9 mouse cellular contexts compared by ENCODE assay signal in genomic region chr4:133037798-133038197, GRCm38 (mm10). TPM values are rescaled to one million over a fixed set of nuclear protein-coding genes. Genes with fewer than 3 reads are reported as not detected.
A peak's percentile ranks its signal among the peaks of the same experiment; 100 is the strongest.
DNase-seq lines count a peak whose midpoint lies in the region; ATAC-seq and TF ChIP-seq lines count a peak whose summit lies in the region.
"Had no signal": no experiment of that assay in that cellular context is flagged by ENCODE, and none has a peak within 500 bp of the region (broad histone marks: within the 10 kb centered on the region; RNA-seq: fewer than 3 reads in every experiment).

No protein-coding gene starts in this region.

- peak overlapping the region; percentile 87 for H3K4me3 ChIP-seq in gastrocnemius, adult 2 months
- H3K4me3 ChIP-seq in neural tube, embryonic 11.5 days (ENCODE audit: low read depth, low read length), result no peak overlapping the region
- no peak overlapping the region for H3K4me3 ChIP-seq in liver, embryonic 14.5 days (ENCODE audit: insufficient read depth in 1 of 2, low read depth in 2 of 2, low read length in 2 of 2)

- no peaks in the 10 kb centered on the region for H3K9me3 ChIP-seq in neural tube, embryonic 11.5 days (ENCODE audit: control insufficient read depth, low read length)
- no peaks in the 10 kb centered on the region for H3K9me3 ChIP-seq in liver, embryonic 14.5 days (ENCODE audit: control insufficient read depth, low read length)

- peaks cover 20% of the 10 kb centered on the region for H3K27me3 ChIP-seq in neural tube, embryonic 11.5 days (ENCODE audit: control insufficient read depth, insufficient read depth, low read length)
- peaks cover 52% of the 10 kb centered on the region for H3K27me3 ChIP-seq in liver, embryonic 14.5 days (ENCODE audit: control insufficient read depth, insufficient read depth, low read length)

- 19% methylated on average over 6 of the region's 6 CpGs for WGBS in neural tube, embryonic 11.5 days
- 41% methylated on average over 6 of the region's 6 CpGs for WGBS in liver, embryonic 14.5 days (ENCODE audit: insufficient replicate concordance)

- no peak for TF ChIP-seq EP300 in liver, embryonic 14.5 days (IDR thresholded peaks at IDR 0.05; ENCODE audit: low read depth)

- no peak for ATAC-seq in neural tube, embryonic 11.5 days (ENCODE audit: insufficient read depth, low FRiP score, low TSS enrichment)
- no peak for ATAC-seq in liver, embryonic 14.5 days (ENCODE audit: insufficient read depth)
- ATAC-seq in megakaryocyte progenitor cell, adult 5-6 weeks (replicated peaks; ENCODE audit: poor library complexity), result no peak

- no peaks in the 10 kb centered on the region for H3K36me3 ChIP-seq in neural tube, embryonic 11.5 days (ENCODE audit: control insufficient read depth, insufficient read depth, low read length)
- H3K36me3 ChIP-seq in liver, embryonic 14.5 days (replicated peaks; ENCODE audit: control insufficient read depth, insufficient read depth, low read depth), result no peaks in the 10 kb centered on the region

- no peak for DNase-seq in gastrocnemius, adult 2 months
- no peak for DNase-seq in gastrocnemius, postnatal 36 days
- no peak for DNase-seq in neural tube, embryonic 11.5 days (ENCODE audit: low spot score)
- DNase-seq in neural tube, embryonic 10.5 days (ENCODE audit: extremely low spot score, low spot score), result no peak
- DNase-seq in liver, embryonic 14.5 days (ENCODE audit: low read depth in 3 of 3, low spot score in 3 of 3), result no peak
- no peak for DNase-seq in right cerebral cortex, postnatal 14 days
- no peak for DNase-seq in gastrocnemius, postnatal 25 days

- peak overlapping the region; percentile 94 for H3K27ac ChIP-seq in gastrocnemius, adult 2 months
- no peak overlapping the region for H3K27ac ChIP-seq in neural tube, embryonic 11.5 days (ENCODE audit: low read depth, low read length)
- H3K27ac ChIP-seq in liver, embryonic 14.5 days, result no peak overlapping the region
- H3K27ac ChIP-seq: macrophage had no signal

- H3K4me1 ChIP-seq in neural tube, embryonic 11.5 days (ENCODE audit: control insufficient read depth, insufficient read depth, low read length), result peaks cover 38% of the 10 kb centered on the region
- H3K4me1 ChIP-seq in liver, embryonic 14.5 days (replicated peaks; ENCODE audit: control insufficient read depth in 2 of 2, insufficient read depth in 2 of 2, low read length in 1 of 2), result peaks cover 0 to 14% of the 10 kb centered on the region in 2 experiments; a peak in 2 of 4 replicates

- H3K4me2 ChIP-seq in neural tube, embryonic 11.5 days (ENCODE audit: low read depth), result peak overlapping the region; percentile 98; the same call in 1 of the 2 replicates
- H3K4me2 ChIP-seq in liver, embryonic 14.5 days (ENCODE audit: low read depth), result peak overlapping the region; percentile 59; the same call in 1 of the 2 replicates

- TF ChIP-seq CTCF in gastrocnemius, adult 2 months (IDR thresholded peaks at IDR 0.05), result no peak
- TF ChIP-seq CTCF in liver, embryonic 14.5 days (IDR thresholded peaks at IDR 0.05; ENCODE audit: low read depth), result no peak

- intact Hi-C loops in gastrocnemius, adult 2 months (cut with DNase I), result loop anchor here (1.0 kb wide), 1 partner anchor 25 kb away; no protein-coding TSS in a partner anchor
- intact Hi-C loops in gastrocnemius, postnatal 36 days (cut with DNase I), result loop anchor here (2.0 kb wide), 1 partner anchor 21 kb away; no protein-coding TSS in a partner anchor

- no peak overlapping the region for H3K9ac ChIP-seq in neural tube, embryonic 11.5 days (ENCODE audit: low read length)
- H3K9ac ChIP-seq in liver, embryonic 14.5 days (replicated peaks), result no peak overlapping the region

RNA-seq across cellular contexts. Expression of gene Ahdc1, which starts 26.7 kb away (rescaled TPM):
- total RNA-seq in gastrocnemius, adult 2 months (2021), result 10 to 100 TPM; 30.2 to 55.1 TPM
- 10 to 100 TPM; 27.4 to 31.7 TPM for total RNA-seq in gastrocnemius, postnatal 36 days (2021)
- 6.1 and 7.2 TPM in 2 replicates for polyA plus RNA-seq in neural tube, embryonic 11.5 days (2014; fragmentation: Nextera tagmentation; extraction: Ambion mirVana)
- polyA plus RNA-seq in liver, embryonic 14.5 days (2012; rRNA removed), result 1.3 and 1.7 TPM in 2 replicates
- 0.53 and 0.75 TPM in 2 replicates for polyA plus RNA-seq in liver, embryonic 14.5 days (2014; fragmentation: Nextera tagmentation; extraction: Ambion mirVana)
- total RNA-seq in megakaryocyte progenitor cell, adult 5-6 weeks (2015), result 4.1 and 5.3 TPM in 2 replicates
- 0.81 and 3.8 TPM in 2 replicates for total RNA-seq in megakaryocyte progenitor cell, adult 5-6 weeks (2017)
- 10 to 100 TPM; 29.3 to 32.8 TPM for total RNA-seq in gastrocnemius, postnatal 25 days (2021)

Comparison
In these comparisons a context has a peak if more than half of its experiments do, and no peak if none do; other contexts are left out.
1. RNA of gene Ahdc1, which starts 26.7 kb away (total RNA-seq): 30.2 to 55.1 TPM in gastrocnemius, adult 2 months, 29.3 to 32.8 TPM in gastrocnemius, postnatal 25 days and 27.4 to 31.7 TPM in gastrocnemius, postnatal 36 days; 0.81 to 5.3 TPM in megakaryocyte progenitor cell, adult 5-6 weeks; every median in the first group is over 4 times any median in the second.